Mouse (Mus musculus): ENCODE measurements around the gene Opalin.

Opalin gene

DNA sequence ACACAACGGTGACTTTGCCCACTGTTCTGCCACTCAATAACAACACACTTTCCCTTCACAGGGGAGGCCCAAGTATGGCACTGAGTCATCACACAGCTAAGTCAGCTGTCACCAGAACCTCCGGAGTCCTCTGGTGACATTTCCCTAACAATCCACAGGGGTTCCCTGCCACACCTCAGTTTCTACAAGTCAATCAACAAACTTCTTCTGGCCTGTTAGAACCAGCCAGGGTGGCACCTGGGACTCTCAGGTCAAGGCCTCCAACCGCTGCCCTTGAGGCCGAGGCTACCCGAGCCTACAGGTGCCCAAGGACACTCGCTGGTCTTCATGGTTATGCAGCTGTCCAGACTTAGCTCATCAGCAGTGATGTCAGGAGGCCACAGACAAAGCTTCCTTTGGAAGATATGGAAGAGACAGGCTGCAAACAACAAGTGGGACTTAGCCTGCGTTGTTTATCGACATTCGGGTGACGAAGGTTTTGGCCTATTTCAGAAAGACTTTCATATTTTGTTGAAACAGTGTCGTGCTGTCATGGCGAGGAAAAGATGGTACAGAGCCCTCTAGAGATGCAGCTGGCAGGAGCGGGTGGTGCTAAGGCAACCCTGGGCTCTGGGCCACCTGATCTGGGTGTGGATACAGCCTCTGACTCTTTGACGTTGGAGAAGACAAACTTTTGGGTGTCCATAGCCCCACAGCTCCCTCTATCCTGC is 3.0 kb downstream of the Opalin start:
- DNase-seq (ENCODE audit: low read depth) = no peak

DNA sequence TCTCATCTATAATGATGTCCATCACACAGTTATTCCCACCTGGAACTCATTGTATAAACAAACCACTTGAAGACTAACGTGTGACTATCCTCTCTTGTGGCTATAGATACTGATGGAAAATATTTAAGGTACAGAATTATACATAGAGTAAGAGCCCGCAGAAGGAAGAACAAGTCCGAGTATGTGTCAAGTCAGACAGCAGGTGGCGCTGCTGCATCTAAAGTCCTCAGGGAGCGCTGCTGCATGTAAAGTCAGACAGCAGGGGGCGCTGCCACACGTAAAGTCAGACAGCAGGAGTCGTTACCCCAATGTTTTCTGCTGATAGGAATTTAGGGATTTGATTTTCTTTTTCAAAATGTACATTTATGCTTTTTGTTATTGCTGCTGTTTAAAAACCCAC is 5.4 kb downstream of the Opalin start:
- peak; percentile 52 for DNase-seq (ENCODE audit: low read depth)

- DNase-seq (ENCODE audit: low read depth) = no peak
These were observed 22.2 kb downstream of the Opalin start for GRCm38 (mm10) chr19:41054702-41055101.

- no peak for DNase-seq (ENCODE audit: low read depth)
These were observed 23.4 kb downstream of the Opalin start for GRCm38 (mm10) chr19:41053530-41053929.

GRCm38 (mm10) chr19:41052247-41052646 is 24.7 kb downstream of the Opalin start:
- DNase-seq (ENCODE audit: low read depth) = no peak

GRCm38 (mm10) chr19:41051714-41052113 is 25.2 kb downstream of the Opalin start:
- no peak for DNase-seq (ENCODE audit: low read depth)

- DNase-seq (ENCODE audit: low read depth) = no peak
These were observed 28.7 kb downstream of the Opalin start for GRCm38 (mm10) chr19:41048187-41048559.

GRCm38 (mm10) chr19:41047437-41048186 is 29.3 kb downstream of the Opalin start:
- no peak for DNase-seq (ENCODE audit: low read depth)

GRCm38 (mm10) chr19:41045091-41045770 is 31.7 kb downstream of the Opalin start:
- DNase-seq (ENCODE audit: low read depth) = no peak

DNA sequence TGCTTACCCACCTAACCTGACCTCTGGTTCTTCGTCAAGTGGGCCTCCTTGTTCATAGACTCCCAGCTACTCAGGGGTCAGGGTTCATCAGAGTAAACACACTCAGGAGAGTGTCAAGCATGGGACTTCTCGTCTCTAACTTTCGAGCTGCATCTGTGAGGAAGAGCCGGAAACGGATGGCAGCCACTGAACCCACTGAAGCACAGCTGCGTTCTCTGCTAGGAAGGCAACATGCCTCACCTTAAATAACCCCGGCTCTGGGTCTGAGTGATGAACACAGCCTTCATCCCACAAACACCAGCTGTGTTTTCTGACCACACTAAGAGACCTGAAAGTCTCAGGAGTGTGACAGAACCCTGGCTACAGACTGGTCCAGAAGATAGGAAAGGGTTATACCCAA is 37.8 kb downstream of the Opalin start:
- DNase-seq (ENCODE audit: low read depth) = no peak

DNA sequence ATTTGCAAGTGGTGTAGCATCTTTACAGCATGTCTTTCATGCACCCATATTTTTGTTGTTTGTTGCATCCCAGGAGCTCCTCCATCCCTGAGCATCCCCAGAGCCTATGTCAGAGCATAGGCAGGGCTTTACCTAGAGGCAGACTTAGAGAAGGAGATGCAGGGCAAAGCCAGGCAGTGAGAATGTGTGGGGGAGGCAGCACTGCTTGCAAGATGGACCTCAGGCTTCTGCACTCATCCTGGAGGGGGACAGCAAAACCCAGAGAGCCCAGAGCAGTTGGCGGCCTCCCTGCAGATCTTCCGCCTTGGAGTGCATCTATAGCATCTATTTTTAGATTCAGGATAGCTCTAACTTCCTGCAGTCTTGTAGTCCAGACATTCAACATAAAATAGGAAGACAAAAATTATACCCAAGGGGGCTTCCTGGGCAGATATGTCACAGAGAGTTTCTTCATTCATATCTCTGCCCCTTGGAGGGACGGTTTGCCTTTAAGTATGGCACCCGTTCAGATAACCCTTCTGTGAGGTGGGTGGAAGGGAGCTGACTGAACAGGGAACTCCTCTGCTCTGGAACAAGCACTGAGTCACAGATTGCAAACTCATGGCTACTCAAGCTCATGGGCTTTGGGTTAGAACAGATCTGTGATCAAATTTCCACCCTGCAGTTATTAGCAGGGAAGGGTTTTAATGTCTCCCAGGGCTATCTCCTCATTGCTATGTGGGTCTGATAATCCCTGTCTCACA is 40.9 kb downstream of the Opalin start:
- no peak for DNase-seq (ENCODE audit: low read depth)

- DNase-seq (ENCODE audit: low read depth) = no peak
These were observed 45.0 kb downstream of the Opalin start for GRCm38 (mm10) chr19:41031869-41032268.

DNA sequence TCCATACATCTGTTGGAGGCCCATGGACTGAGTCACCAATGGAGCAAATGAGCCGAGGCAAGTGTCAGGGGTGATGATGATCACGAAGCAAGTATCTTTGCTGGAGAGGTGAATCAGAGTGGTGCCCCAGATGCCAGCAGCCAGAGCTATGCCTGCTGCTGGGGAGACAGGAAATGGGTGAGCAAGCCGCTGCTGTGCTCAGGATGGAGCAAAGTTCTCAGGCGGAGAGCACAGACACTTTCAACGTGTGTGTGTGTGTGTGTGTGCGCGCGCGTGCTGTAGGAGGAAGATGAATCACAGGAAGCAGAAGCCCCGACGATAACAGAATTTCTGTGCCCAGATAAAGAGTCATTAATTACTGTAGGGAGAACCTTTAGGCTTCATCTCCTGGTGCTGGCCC is 45.9 kb downstream of the Opalin start:
- no peak for DNase-seq (ENCODE audit: low read depth)

- no peak for DNase-seq (ENCODE audit: low read depth)
These were observed 46.8 kb downstream of the Opalin start for GRCm38 (mm10) chr19:41030161-41030560.

DNA sequence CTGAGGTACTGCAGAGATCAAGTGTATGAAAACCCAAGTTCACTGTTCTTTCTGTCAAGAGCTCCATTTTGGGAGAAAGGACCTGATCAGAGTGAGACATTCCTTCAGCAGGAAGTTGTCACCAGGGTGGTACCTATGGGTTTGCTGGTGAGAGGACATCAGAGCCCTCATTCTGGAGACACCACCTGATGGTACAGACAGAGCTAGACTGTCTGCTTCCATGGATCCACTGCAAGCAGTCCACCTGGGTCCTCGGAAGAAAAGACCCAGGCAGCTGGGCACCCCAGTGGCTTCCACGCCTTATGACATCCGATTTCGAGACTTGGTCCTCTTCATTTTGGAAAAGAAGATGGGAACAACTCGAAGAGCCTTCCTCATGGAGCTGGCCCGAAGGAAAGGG is 47.7 kb downstream of the Opalin start, which contains the start of gene Dntt:
Gene Dntt (plus strand): TSS at position 57 of the 400 bp plus-strand sequence.
- DNase-seq (ENCODE audit: low read depth) = no peak

DNA sequence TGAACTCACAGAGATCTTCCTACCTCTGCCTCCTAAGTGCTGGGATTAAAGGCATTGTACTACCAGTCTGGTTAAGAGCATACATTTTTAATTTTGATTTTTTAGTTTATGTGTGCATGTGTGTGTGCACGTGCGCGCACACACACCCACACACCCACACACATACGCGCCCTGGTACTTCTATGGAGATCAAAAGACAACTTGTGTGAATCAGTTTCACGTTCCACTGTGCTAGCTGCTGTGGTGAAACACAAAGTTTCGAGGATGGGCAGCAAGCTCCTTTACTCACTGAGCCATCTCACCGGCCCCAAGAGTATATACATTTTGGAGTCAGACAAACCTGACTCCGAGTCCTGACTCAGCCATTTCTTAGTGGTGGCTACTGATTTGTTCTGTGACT is 49.3 kb downstream of the Opalin start:
- no peak for DNase-seq (ENCODE audit: low read depth)

DNA sequence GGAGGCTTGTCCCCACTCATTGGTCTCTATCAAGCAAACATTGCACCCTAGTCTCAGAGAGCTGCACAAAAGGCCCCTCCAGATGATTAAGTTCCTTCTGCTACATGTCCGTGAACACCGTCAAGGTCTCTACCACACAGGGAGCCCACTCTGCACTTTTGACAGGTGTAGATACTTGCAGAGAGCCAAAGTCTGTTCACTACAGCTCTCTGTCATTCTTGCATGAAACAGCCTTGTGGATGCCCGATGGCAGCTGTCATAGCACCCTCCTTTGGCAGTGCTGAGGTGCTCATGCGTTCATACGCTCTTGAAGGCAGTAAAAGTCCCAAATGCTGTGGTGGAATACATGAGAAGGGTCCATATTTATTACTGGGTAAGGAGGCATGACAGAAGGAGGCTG is 49.9 kb downstream of the Opalin start:
- DNase-seq (ENCODE audit: low read depth) = no peak

- DNase-seq (ENCODE audit: low read depth) = no peak
These were observed 50.4 kb downstream of the Opalin start for GRCm38 (mm10) chr19:41026551-41026950.

- DNase-seq (ENCODE audit: low read depth) = no peak
These were observed 54.7 kb downstream of the Opalin start for GRCm38 (mm10) chr19:41022244-41022643.

DNA sequence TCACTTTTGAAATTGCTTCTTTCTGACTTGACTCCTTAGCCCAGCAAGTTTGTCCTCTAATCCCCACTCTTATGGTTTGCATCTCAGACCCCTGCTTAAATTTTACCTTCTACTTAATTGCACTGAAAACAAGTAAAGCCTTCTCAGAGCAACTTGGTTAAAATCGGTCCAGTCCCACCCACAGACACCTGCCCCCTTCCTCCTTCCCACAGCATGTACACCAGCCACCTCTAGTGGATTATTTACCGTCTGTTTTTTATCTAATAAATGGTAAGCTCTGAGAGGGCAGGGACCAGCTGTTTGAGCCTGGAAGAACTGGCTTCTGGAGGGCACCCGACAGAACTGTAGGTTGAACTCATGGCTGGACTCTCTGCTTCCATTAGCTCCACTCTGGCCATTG is 56.4 kb downstream of the Opalin start:
- DNase-seq (ENCODE audit: low read depth) = no peak

DNA sequence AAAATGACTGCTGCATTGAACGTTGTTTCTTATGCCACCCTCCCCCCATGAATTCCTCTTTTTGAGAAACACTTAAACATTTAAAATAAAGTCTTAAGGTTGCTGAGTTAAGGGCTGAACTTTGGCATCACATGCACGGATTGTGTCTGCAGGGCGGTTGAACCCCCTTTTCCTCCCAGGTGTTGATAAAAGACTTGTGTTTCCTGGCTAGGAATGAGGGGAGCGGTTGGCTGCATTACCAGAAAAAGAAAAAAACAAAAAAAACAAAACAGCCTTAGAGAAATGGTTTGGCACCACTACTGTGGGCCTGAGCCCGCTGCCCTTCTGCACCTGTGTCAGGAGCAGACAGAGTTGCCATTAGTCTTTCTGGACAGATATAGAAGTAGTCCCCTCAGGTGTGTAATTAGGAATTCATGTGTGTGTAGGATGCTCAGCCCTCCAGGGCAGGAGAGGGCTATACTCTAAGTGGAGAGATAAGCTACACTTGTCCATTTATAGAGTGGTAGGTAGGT is 57.7 kb downstream of the Opalin start:
- DNase-seq (ENCODE audit: low read depth) = no peak
